Mouse (Mus musculus) kidney, adult 11 months (tissue): Measurements from ENCODE around the gene Slc11a1.
"Not testable (repeated sequence)": the region's sequence is repeated elsewhere in the genome, so short reads cannot be mapped to it uniquely, and the experiment has no call there.

ENCODE experiments used
- DNase-seq: peaks from one replicate; pipeline ENCODE4 v3.0.0; 2022

Slc11a1 gene

GRCm38 (mm10) chr1:74374980-74375379, at the start of gene Slc11a1:
TSS of gene Slc11a1 (plus strand) at chr1:74375195.
- DNase-seq, result no peak

GRCm38 (mm10) chr1:74326916-74327315, 48.1 kb upstream of the Slc11a1 start:
- not testable (repeated sequence) for DNase-seq

GRCm38 (mm10) chr1:74329899-74330431, 45.0 kb upstream of the Slc11a1 start:
- DNase-seq, result peak; percentile 50

GRCm38 (mm10) chr1:74331046-74331681, 43.8 kb upstream of the Slc11a1 start:
- DNase-seq, result no peak

- peak; percentile 98 for DNase-seq
These were observed 42.7 kb upstream of the Slc11a1 start for GRCm38 (mm10) chr1:74332241-74332763.

- no peak for DNase-seq
These were observed 42.1 kb upstream of the Slc11a1 start for GRCm38 (mm10) chr1:74332930-74333329.

GRCm38 (mm10) chr1:74334607-74335006, 40.4 kb upstream of the Slc11a1 start:
- no peak for DNase-seq

- DNase-seq, result no peak
These were observed 40.0 kb upstream of the Slc11a1 start for GRCm38 (mm10) chr1:74335033-74335432.

GRCm38 (mm10) chr1:74335436-74336170, 39.4 kb upstream of the Slc11a1 start:
- peak; percentile 42 for DNase-seq

- no peak for DNase-seq
These were observed 37.7 kb upstream of the Slc11a1 start for GRCm38 (mm10) chr1:74337241-74337771.

- no peak for DNase-seq
These were observed 37.0 kb upstream of the Slc11a1 start for GRCm38 (mm10) chr1:74338013-74338412.

- DNase-seq, result no peak
These were observed 36.4 kb upstream of the Slc11a1 start for GRCm38 (mm10) chr1:74338626-74339025.

GRCm38 (mm10) chr1:74339917-74340316, 35.1 kb upstream of the Slc11a1 start:
- DNase-seq, result no peak

GRCm38 (mm10) chr1:74340361-74340764, 34.6 kb upstream of the Slc11a1 start:
- peak; percentile 87 for DNase-seq

- DNase-seq, result not testable (repeated sequence)
These were observed 34.0 kb upstream of the Slc11a1 start for GRCm38 (mm10) chr1:74340992-74341391.

GRCm38 (mm10) chr1:74341898-74342297, 33.1 kb upstream of the Slc11a1 start:
- no peak for DNase-seq

- DNase-seq, result no peak
These were observed 32.7 kb upstream of the Slc11a1 start for GRCm38 (mm10) chr1:74342308-74342707.

- peak; percentile 74 for DNase-seq
These were observed 31.8 kb upstream of the Slc11a1 start for GRCm38 (mm10) chr1:74343161-74343560.

- DNase-seq, result no peak
These were observed 30.7 kb upstream of the Slc11a1 start for GRCm38 (mm10) chr1:74344163-74344916.

- DNase-seq, result no peak
These were observed 23.7 kb upstream of the Slc11a1 start for GRCm38 (mm10) chr1:74351185-74351769.

- DNase-seq, result no peak
These were observed 22.4 kb upstream of the Slc11a1 start for GRCm38 (mm10) chr1:74352532-74353096.
